Mouse (Mus musculus) ES-E14 (cell line): ENCODE measurements around the gene Faap20. TPM values are rescaled to one million over a fixed set of nuclear protein-coding genes. Genes with fewer than 3 reads are reported as not detected.

Experiments used
- DNase-seq: peaks from one replicate; pipeline ENCODE4 v3.0.0-alpha.2; 2013; ENCODE audit warnings: low read depth, low spot score
- H3K27ac ChIP-seq: 2 replicates; pipeline ENCODE4 v1.5.1; 2012; ENCODE audit warnings: low read depth, mild to moderate bottlenecking, low read length, moderate library complexity, mixed read lengths; ENCODE audit not compliant: poor library complexity, insufficient read depth, severe bottlenecking
- H3K36me3 ChIP-seq: 2 replicates; pipeline ENCODE4 v1.6.1; 2012; ENCODE audit warnings: mild to moderate bottlenecking, low read length, moderate library complexity, mixed read lengths; ENCODE audit not compliant: control insufficient read depth, poor library complexity, insufficient read depth, severe bottlenecking
- H3K4me1 ChIP-seq, 2 experiments: fragments of 150-350 bp in 1 of 2; sonication (generic) in 1 of 2; 2 replicates each; pipeline ENCODE4 v1.6.1; 2012; ENCODE audit warnings: low read length in 2 of 2, mild to moderate bottlenecking in 1 of 2, mixed read lengths in 1 of 2; ENCODE audit not compliant: control insufficient read depth in 2 of 2, insufficient read depth in 2 of 2, poor library complexity in 1 of 2
- H3K4me3 ChIP-seq, 2 experiments: fragments of 150-350 bp in 1 of 2; sonication (generic) in 1 of 2; 2 replicates each; pipeline ENCODE4 v1.5.1; 2012; ENCODE audit warnings: low read length in 2 of 2, low read depth in 1 of 2, mild to moderate bottlenecking in 1 of 2, mixed read lengths in 1 of 2; ENCODE audit not compliant: insufficient read depth in 1 of 2, poor library complexity in 1 of 2, severe bottlenecking in 1 of 2
- H3K9ac ChIP-seq: 2 replicates; pipeline ENCODE4 v1.6.1; 2012; ENCODE audit warnings: low read depth, mild to moderate bottlenecking, low read length, mixed read lengths; ENCODE audit not compliant: poor library complexity, insufficient read depth, severe bottlenecking
- H3K9me3 ChIP-seq: fragments of 150-350 bp; sonication (generic); 2 replicates; pipeline ENCODE4 v1.6.1; 2012; ENCODE audit warnings: low read depth, mild to moderate bottlenecking, low read length; ENCODE audit not compliant: control insufficient read depth, insufficient read depth
- CHD2 ChIP-seq: IDR thresholded peaks from 2 replicates; pipeline ENCODE4 v1.6.1; 2014; ENCODE audit warnings: mild to moderate bottlenecking, low read depth, low read length, inconsistent platforms
- HCFC1 ChIP-seq: IDR thresholded peaks from 2 replicates; pipeline ENCODE4 v1.6.1; 2012; ENCODE audit warnings: low read length, inconsistent platforms, borderline replicate concordance; ENCODE audit not compliant: insufficient read depth
- MAFK ChIP-seq: IDR thresholded peaks from 2 replicates; pipeline ENCODE4 v1.6.1; 2014; ENCODE audit warnings: mild to moderate bottlenecking, low read depth, low read length, inconsistent platforms; ENCODE audit not compliant: insufficient read depth
- ZC3H11A ChIP-seq: IDR thresholded peaks from 2 replicates; pipeline ENCODE4 v1.6.1; 2012; ENCODE audit warnings: low read depth, mild to moderate bottlenecking, inconsistent platforms, low read length, borderline replicate concordance
- ZNF384 ChIP-seq: IDR thresholded peaks from 2 replicates; pipeline ENCODE4 v1.6.1; 2012; ENCODE audit warnings: low read depth, low read length, inconsistent platforms
- in situ Hi-C, 2 experiments: fragments of 600-800 bp; cut with MboI; formaldehyde crosslinking; loops; one replicate each; pipeline ENCODE4 v1.15.1; 2025; ENCODE audit warnings: low sequenced_read_pairs in 2 of 2, inconsistent platforms in 1 of 2; ENCODE audit not compliant: unreplicated experiment in 2 of 2
- total RNA-seq: library from RNA; depleted of rRNA; stranded (reverse); fragments of 300-350 nt; gene quantifications from 2 replicates; pipeline ENCODE4 v1.2.3, GENCODE M21; 2012

Gene Faap20
- total RNA-seq, 1 experiment: 17.8 TPM

DNA sequence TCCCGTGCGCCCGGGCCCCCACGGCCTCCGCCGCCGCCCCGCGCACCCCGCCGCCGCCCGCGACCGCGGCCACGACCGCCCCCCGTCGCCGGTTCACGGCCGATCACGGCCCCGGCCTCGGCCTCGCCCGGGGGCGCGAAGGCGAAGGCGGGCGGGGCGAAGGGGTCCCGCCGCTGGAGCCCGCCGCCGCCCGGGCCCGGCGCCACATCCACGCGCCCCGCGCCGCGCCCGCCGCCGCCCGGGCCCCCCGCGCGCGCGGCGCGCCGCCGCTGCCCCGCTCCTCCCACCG, 27.1 kb upstream of the Faap20 start, which contains the start of gene Ski:
TSS of gene Ski (minus strand) at position 41 of the 289 bp plus-strand sequence.
- H3K27ac ChIP-seq: no peak within 1 kb of the TSS
- in situ Hi-C loops: no loop called here

GRCm38 (mm10) chr4:155222841-155223593, 26.6 kb upstream of the Faap20 start:
- TF ChIP-seq MAFK: no peak
- TF ChIP-seq HCFC1: peak; percentile 39; the same call in 1 of the 2 replicates
- no peak overlapping the region for H3K27ac ChIP-seq
- in situ Hi-C loops: no loop called here
- peak overlapping the region; percentile 72 for H3K9ac ChIP-seq
- peaks cover 9% of the 10 kb centered on the region; the same call in 1 of the 2 replicates for H3K36me3 ChIP-seq
- peak overlapping the region; percentile 69 to 75 for H3K4me3 ChIP-seq
- DNase-seq: peak; percentile 87
- H3K9me3 ChIP-seq: no peaks in the 10 kb centered on the region
- H3K4me1 ChIP-seq: peaks cover 16 to 27% of the 10 kb centered on the region in 2 experiments

More for the DNA sequence above, 27.1 kb upstream of the Faap20 start, which contains the start of gene Ski:
- H3K9me3 ChIP-seq: no peaks in the 10 kb centered on the region
- peak within 1 kb of the TSS; percentile 72 for H3K9ac ChIP-seq
- H3K36me3 ChIP-seq: peaks cover 9% of the 10 kb centered on the region; the same call in 1 of the 2 replicates
- H3K4me3 ChIP-seq: peak within 1 kb of the TSS; percentile 69 to 87
- peaks cover 17 to 30% of the 10 kb centered on the region in 2 experiments for H3K4me1 ChIP-seq
- TF ChIP-seq HCFC1 (no peak), MAFK (no peak), CHD2 (no peak), ZNF384 (no peak)
- no peak for DNase-seq

DNA sequence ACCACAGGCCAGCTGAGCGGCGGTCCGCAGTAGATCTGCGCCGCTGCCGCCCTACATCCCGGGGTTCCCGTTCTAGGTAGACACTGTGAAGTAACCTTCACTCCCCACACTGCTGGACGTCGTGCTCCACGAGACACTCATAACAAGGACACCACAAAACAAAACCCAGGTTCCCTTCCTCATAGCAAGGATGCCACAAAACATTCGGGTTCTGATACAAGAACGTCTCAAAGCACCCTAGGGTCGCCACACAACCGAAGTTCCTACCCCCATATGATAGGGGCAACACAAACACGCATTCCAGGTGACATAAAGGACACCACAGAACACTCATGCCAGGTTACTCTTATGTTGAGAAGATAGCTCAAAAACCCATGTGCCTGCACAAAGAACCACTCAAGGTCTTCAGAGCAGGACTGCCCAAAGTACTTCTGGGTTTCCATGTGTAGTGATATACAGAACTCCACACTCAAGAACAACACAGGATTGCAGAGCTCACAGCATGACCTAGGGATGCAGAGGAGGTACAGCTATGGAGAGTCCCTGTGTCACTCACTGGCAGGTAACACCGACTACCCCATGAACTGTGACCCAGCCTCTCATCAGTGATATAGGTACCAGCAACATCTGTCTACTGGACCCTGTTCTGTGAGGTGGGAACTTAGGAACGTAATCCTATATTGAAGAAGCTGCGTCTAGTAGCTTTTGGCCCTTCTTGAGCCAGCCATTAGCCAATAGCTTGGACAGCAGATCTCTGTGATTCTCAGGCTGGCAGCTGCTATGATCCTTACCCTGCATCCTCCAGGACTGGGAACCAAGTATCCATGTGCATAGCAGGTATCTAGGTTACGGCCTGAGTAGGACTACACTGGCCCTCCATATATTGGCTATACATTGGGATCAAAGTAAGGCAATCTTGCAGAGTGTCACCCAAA, 25.7 kb upstream of the Faap20 start:
- Histone ChIP-seq H3K36me3 (peaks cover 9% of the 10 kb centered on the region; the same call in 1 of the 2 replicates), H3K9me3 (no peaks in the 10 kb centered on the region), H3K9ac (peak overlapping the region; percentile 72), H3K4me1 (peaks cover 11 to 18% of the 10 kb centered on the region in 2 experiments; a peak in 3 of 4 replicates), H3K4me3 (peak overlapping the region; percentile 53 to 75), H3K27ac (no peak overlapping the region)
- in situ Hi-C loops: no loop called here
- no peak for DNase-seq
- TF ChIP-seq HCFC1: no peak
- TF ChIP-seq CHD2: no peak
- TF ChIP-seq ZC3H11A: no peak
- TF ChIP-seq MAFK: no peak
- TF ChIP-seq ZNF384: no peak

DNA sequence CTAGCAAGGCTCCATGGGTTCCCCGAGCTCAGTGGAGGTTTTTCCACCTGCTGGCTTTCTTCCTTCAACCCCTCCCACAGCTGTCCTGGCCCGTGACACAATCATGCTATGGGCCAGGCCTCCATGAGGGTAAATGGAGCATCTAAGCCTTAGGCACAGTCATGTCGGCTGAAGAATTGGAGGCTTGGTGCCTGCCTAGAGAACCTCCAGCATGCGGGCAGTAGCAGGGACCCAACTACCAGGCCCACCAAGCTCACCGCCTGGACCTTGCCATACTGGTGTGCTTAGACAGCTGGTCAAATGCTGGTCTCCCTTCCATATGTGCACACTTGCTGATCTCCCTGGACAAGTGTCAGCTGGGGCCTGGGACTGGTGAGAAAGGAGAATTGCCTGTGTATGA, 23.7 kb upstream of the Faap20 start:
- DNase-seq: no peak
- no peak for TF ChIP-seq CHD2
- no peak for TF ChIP-seq ZNF384
- TF ChIP-seq ZC3H11A: no peak
- TF ChIP-seq MAFK: no peak
- TF ChIP-seq HCFC1: no peak
- H3K27ac ChIP-seq: no peak overlapping the region
- H3K9me3 ChIP-seq: no peaks in the 10 kb centered on the region
- in situ Hi-C loops: loop anchor here in 1 of 2 experiments (25.0 kb wide), 1 partner anchor 339 kb away; the partner anchor contains the start of gene Fam213b
- H3K4me1 ChIP-seq: peaks cover 0 to 3% of the 10 kb centered on the region in 2 experiments; a peak in 1 of 4 replicates
- peaks cover 4% of the 10 kb centered on the region; the same call in 1 of the 2 replicates for H3K36me3 ChIP-seq
- no peak overlapping the region for H3K9ac ChIP-seq
- H3K4me3 ChIP-seq: no peak overlapping the region
